Mouse (Mus musculus): ENCODE results near the gene Mrm3. TPM values are rescaled to one million over a fixed set of nuclear protein-coding genes. Genes with fewer than 3 reads are reported as not detected.

Mrm3 gene
- polyA plus RNA-seq, 2 experiments: 15.2 to 20.9 TPM

DNA sequence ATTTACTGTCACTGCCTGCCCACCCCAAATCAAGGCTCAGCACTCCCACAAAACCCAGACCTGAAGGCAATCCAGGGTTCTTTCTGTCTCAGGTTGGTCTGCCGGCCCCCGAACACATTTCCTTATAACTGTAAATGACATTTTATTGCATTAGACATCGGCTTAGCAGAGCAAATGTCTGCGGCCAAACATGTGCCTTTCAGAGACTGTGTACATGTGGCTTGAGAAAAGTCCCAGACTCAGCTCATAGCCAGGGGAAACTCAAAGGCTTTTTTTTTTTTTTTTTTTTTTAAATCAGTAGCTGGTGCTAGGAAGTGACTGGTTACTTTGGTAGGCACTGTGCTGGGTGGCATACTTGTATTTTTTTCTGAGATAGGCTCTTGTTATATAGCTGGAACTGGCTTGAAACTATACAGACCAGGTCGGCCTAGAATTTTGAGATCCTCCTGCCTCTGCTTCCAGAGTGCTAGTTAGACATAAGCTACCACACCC, 27.4 kb upstream of the Mrm3 start:
- Histone ChIP-seq H3K9me3 (ENCODE audit: control insufficient read depth, low read length) (no peaks in the 10 kb centered on the region), H3K27ac (replicated peaks; ENCODE audit: low read depth, low read length) (no peak overlapping the region), H3K27me3 (ENCODE audit: control insufficient read depth, insufficient read depth, low read length) (no peaks in the 10 kb centered on the region), H3K9ac (ENCODE audit: low read depth, low read length, severe bottlenecking) (no peak overlapping the region), H3K4me3 (replicated peaks; ENCODE audit: low read length) (peak overlapping the region; percentile 80), H3K4me2 (replicated peaks; ENCODE audit: low read depth, low read length, severe bottlenecking) (peak overlapping the region; percentile 62), H3K4me1 (ENCODE audit: control insufficient read depth, insufficient read depth, low read length) (no peaks in the 10 kb centered on the region), H3K36me3 (ENCODE audit: control insufficient read depth, insufficient read depth, low read length) (peaks cover 43% of the 10 kb centered on the region)
- WGBS: 67% methylated on average over 5 of the region's 5 CpGs
- ATAC-seq (ENCODE audit: low FRiP score, low read depth) (no peak), DNase-seq (ENCODE audit: low spot score) (no peak)
- no peak for TF ChIP-seq POLR2A (IDR thresholded peaks at IDR 0.05; ENCODE audit: borderline replicate concordance, extremely low read depth, insufficient read depth, insufficient read length)

DNA sequence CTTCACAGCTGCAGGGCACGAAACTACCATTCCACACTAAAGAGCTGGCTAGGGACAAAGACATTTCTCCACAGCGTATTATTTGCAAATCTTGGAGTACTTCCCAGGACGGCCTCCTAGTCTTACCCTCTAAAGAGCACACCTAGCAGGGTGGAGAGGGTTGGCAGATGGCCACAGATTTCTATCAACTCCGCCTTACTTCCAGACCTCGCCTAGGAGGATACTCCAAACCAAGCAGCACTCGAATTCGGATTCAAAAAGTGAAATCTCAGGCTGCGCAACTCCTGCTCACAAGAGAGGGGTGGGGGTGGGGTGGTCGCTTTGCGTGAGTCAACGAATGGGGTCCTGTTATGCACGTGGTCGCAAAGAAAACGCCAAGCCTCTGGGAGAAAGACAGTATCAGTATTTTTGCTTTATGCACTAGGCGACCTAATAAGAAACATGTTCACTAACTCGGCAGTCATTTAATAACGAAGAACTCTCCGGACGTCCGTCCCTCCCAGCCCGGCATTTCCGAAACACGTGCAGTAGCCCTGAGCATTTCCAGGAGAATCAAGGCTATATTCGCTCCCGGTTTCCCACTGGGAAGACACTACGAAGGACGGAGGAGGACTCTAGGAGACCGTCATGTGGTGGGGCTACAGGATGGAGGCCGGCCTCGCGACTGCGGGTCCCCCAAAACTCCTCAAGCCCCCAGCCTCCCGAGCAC, 26.7 kb upstream of the Mrm3 start:
- Histone ChIP-seq H3K4me2 (replicated peaks; ENCODE audit: low read depth, low read length, severe bottlenecking) (peak overlapping the region; percentile 62), H3K4me3 (replicated peaks; ENCODE audit: low read length) (peak overlapping the region; percentile 80), H3K27ac (replicated peaks; ENCODE audit: low read depth, low read length) (peak overlapping the region; percentile 97), H3K27me3 (ENCODE audit: control insufficient read depth, insufficient read depth, low read length) (no peaks in the 10 kb centered on the region), H3K4me1 (ENCODE audit: control insufficient read depth, insufficient read depth, low read length) (no peaks in the 10 kb centered on the region), H3K36me3 (ENCODE audit: control insufficient read depth, insufficient read depth, low read length) (peaks cover 49% of the 10 kb centered on the region), H3K9ac (ENCODE audit: low read depth, low read length, severe bottlenecking) (peak overlapping the region; percentile 90), H3K9me3 (ENCODE audit: control insufficient read depth, low read length) (no peaks in the 10 kb centered on the region)
- DNase-seq (ENCODE audit: low spot score) (peak; percentile 77), ATAC-seq (ENCODE audit: low FRiP score, low read depth) (peak; percentile 35)
- no peak for TF ChIP-seq POLR2A (IDR thresholded peaks at IDR 0.05; ENCODE audit: borderline replicate concordance, extremely low read depth, insufficient read depth, insufficient read length)
- 2% methylated on average over 33 of the region's 33 CpGs for WGBS

- H3K9ac ChIP-seq (ENCODE audit: low read depth, low read length, severe bottlenecking): peak within 1 kb of the TSS; percentile 90
- H3K4me1 ChIP-seq (ENCODE audit: control insufficient read depth, insufficient read depth, low read length): no peaks in the 10 kb centered on the region
- H3K27me3 ChIP-seq (ENCODE audit: control insufficient read depth, insufficient read depth, low read length): no peaks in the 10 kb centered on the region
- peak within 1 kb of the TSS; percentile 97 for H3K27ac ChIP-seq (replicated peaks; ENCODE audit: low read depth, low read length)
- no peaks in the 10 kb centered on the region for H3K9me3 ChIP-seq (ENCODE audit: control insufficient read depth, low read length)
- H3K36me3 ChIP-seq (ENCODE audit: control insufficient read depth, insufficient read depth, low read length): peaks cover 49% of the 10 kb centered on the region
- peak; percentile 90 for TF ChIP-seq POLR2A (IDR thresholded peaks at IDR 0.05; ENCODE audit: borderline replicate concordance, extremely low read depth, insufficient read depth, insufficient read length)
- peak within 1 kb of the TSS; percentile 62 for H3K4me2 ChIP-seq (replicated peaks; ENCODE audit: low read depth, low read length, severe bottlenecking)
- peak within 1 kb of the TSS; percentile 80 for H3K4me3 ChIP-seq (replicated peaks; ENCODE audit: low read length)
- peak; percentile 98 for DNase-seq (ENCODE audit: low spot score)
- peak; percentile 97 for ATAC-seq (ENCODE audit: low FRiP score, low read depth)
- under 1% methylated on average over 23 of the region's 35 CpGs for WGBS
These were observed 26.1 kb upstream of the Mrm3 start, which contains the start of the genes Dbil5 and Gemin4 for GRCm38 (mm10) chr11:76217390-76217800. Gene Dbil5, plus strand, starts transcription at chr11:76217608. Gene Gemin4, minus strand, starts transcription at chr11:76217664.

- H3K4me1 ChIP-seq (ENCODE audit: control insufficient read depth, insufficient read depth, low read length): no peaks in the 10 kb centered on the region
- H3K27me3 ChIP-seq (ENCODE audit: control insufficient read depth, insufficient read depth, low read length): no peaks in the 10 kb centered on the region
- H3K4me3 ChIP-seq (replicated peaks; ENCODE audit: low read length): no peak overlapping the region
- H3K4me2 ChIP-seq (replicated peaks; ENCODE audit: low read depth, low read length, severe bottlenecking): no peak overlapping the region
- H3K27ac ChIP-seq (replicated peaks; ENCODE audit: low read depth, low read length): no peak overlapping the region
- peaks cover 50% of the 10 kb centered on the region for H3K36me3 ChIP-seq (ENCODE audit: control insufficient read depth, insufficient read depth, low read length)
- no peaks in the 10 kb centered on the region for H3K9me3 ChIP-seq (ENCODE audit: control insufficient read depth, low read length)
- DNase-seq (ENCODE audit: low spot score) (no peak), ATAC-seq (ENCODE audit: low FRiP score, low read depth) (no peak)
- 93% methylated on average over 5 of the region's 5 CpGs for WGBS
- H3K9ac ChIP-seq (ENCODE audit: low read depth, low read length, severe bottlenecking): no peak overlapping the region
- no peak for TF ChIP-seq POLR2A (IDR thresholded peaks at IDR 0.05; ENCODE audit: borderline replicate concordance, extremely low read depth, insufficient read depth, insufficient read length)
These were observed 18.9 kb upstream of the Mrm3 start for GRCm38 (mm10) chr11:76224631-76225030.

DNA sequence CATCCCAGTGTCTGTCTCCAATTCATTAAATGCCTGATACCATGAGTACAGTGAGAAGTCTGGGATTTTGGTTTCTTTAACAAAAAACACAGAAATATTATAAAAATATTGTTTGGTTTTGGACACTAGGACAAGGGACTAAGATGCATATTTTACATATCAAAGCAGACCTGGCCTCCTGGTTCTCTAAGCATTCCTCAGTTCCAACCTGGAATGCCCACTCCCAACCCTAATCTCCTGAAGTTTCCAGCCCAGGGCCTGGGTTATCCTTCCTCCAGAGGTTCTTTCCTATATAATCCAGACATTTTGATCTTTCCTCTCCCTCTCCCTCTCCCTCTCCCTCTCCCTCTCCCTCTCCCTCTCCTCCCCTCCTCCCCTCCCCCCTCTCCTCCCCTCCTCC, 18.5 kb upstream of the Mrm3 start:
- Histone ChIP-seq H3K27me3 (ENCODE audit: control insufficient read depth, insufficient read depth, low read length) (no peaks in the 10 kb centered on the region), H3K9me3 (ENCODE audit: control insufficient read depth, low read length) (no peaks in the 10 kb centered on the region), H3K4me3 (replicated peaks; ENCODE audit: low read length) (no peak overlapping the region), H3K9ac (ENCODE audit: low read depth, low read length, severe bottlenecking) (no peak overlapping the region), H3K4me2 (replicated peaks; ENCODE audit: low read depth, low read length, severe bottlenecking) (no peak overlapping the region), H3K4me1 (ENCODE audit: control insufficient read depth, insufficient read depth, low read length) (no peaks in the 10 kb centered on the region), H3K36me3 (ENCODE audit: control insufficient read depth, insufficient read depth, low read length) (peaks cover 47% of the 10 kb centered on the region), H3K27ac (replicated peaks; ENCODE audit: low read depth, low read length) (no peak overlapping the region)
- no peak for TF ChIP-seq POLR2A (IDR thresholded peaks at IDR 0.05; ENCODE audit: borderline replicate concordance, extremely low read depth, insufficient read depth, insufficient read length)
- ATAC-seq (ENCODE audit: low FRiP score, low read depth) (no peak), DNase-seq (ENCODE audit: low spot score) (no peak)
